Mouse (Mus musculus): ENCODE results near the gene Rap1gap. TPM values are rescaled to one million over a fixed set of nuclear protein-coding genes. Genes with fewer than 3 reads are reported as not detected.

The Rap1gap gene
- polyA plus RNA-seq, 1 experiment = 1.3 TPM

DNA sequence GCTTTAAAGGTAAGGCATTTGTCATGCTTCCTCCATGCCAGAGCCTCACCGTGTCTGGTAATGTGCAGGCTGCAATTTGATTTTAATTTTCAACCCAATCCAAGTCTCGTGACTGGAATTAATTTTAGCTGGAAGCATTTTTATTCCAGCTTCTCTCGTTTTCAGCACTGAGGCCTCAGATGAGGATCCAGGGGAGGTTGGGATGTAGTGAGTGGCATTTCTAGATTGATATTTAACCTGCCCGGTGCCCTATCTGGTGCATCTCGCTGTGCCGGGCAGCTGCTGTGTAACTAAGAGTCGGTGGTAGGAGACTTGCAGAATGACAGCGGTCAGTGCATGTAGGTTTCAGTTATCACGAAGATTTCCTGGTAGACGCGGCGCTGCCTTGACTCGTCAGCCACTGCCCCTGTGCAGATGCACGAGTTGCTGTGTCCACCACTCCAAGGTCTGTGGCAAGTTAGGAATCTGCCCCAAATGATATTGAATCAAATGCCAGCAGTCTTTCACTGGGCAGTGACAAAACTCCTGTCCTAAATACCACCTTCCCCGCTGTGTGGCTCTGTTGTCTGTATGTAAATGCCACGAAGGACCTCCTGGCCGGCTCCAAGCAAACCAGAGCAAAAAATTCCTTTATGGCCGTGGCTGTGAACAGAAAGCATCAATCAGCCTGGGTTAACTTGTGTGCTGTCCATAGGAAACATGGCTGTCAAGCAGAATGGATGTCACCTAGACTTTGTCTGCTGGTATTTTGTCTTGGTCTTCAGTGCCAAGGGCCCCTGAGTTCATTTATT, 9.1 kb upstream of the Rap1gap start:
- Histone ChIP-seq H3K27me3 (ENCODE audit: control insufficient read depth, insufficient read depth, insufficient read length) (no peaks in the 10 kb centered on the region), H3K79me3 (ENCODE audit: low read depth) (no peaks in the 10 kb centered on the region), H3ac (ENCODE audit: control insufficient read depth, insufficient read length, low read depth) (no peak overlapping the region), H3K36me3 (ENCODE audit: control insufficient read depth, insufficient read depth) (peaks cover 46% of the 10 kb centered on the region), H3K79me2 (ENCODE audit: control insufficient read depth, insufficient read depth) (no peaks in the 10 kb centered on the region), H3K4me3 (ENCODE audit: insufficient read depth, poor library complexity, severe bottlenecking) (no peak overlapping the region)
- TF ChIP-seq USF1 (IDR thresholded peaks at IDR 0.05; ENCODE audit: low read depth) (no peak), FOSL1 (IDR thresholded peaks at IDR 0.05; ENCODE audit: insufficient read depth, low read length, poor library complexity, severe bottlenecking) (no peak), MYOG (IDR thresholded peaks at IDR 0.05; ENCODE audit: control insufficient read depth, extremely low read depth, insufficient read length) (no peak), CTCF (IDR thresholded peaks at IDR 0.05; ENCODE audit: control insufficient read depth, insufficient read depth, insufficient read length) (no peak), CEBPB (IDR thresholded peaks at IDR 0.05; ENCODE audit: low read depth) (no peak), MYOD1 (IDR thresholded peaks at IDR 0.05; ENCODE audit: control insufficient read depth, insufficient read length, low read depth) (no peak), MAX (IDR thresholded peaks at IDR 0.05) (no peak)

DNA sequence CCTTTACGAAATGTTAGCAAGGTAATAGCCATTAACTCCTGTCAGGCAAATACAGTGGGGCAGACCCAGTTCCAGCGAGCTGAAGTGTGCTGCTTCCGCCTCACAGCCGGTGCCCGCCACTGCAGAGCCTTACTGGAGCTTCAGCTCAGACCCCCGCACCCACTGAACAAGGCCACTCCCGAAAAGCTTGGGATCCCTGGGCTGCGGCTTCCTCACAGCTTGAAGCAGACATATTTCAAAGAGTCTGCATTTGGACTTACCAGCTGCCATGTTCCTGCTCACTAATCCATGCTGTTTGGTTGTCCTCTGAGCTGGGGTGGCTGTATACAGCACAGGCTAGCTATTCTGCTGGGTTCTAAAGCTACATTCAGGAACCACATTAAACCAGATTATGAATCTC, 6.9 kb upstream of the Rap1gap start:
- Histone ChIP-seq H3K4me3 (ENCODE audit: insufficient read depth, poor library complexity, severe bottlenecking) (no peak overlapping the region), H3K36me3 (ENCODE audit: control insufficient read depth, insufficient read depth) (peaks cover 25% of the 10 kb centered on the region), H3K79me3 (ENCODE audit: low read depth) (no peaks in the 10 kb centered on the region), H3ac (ENCODE audit: control insufficient read depth, insufficient read length, low read depth) (no peak overlapping the region), H3K79me2 (ENCODE audit: control insufficient read depth, insufficient read depth) (no peaks in the 10 kb centered on the region), H3K27me3 (ENCODE audit: control insufficient read depth, insufficient read depth, insufficient read length) (no peaks in the 10 kb centered on the region)
- no peak for TF ChIP-seq CTCF (IDR thresholded peaks at IDR 0.05; ENCODE audit: control insufficient read depth, insufficient read depth, insufficient read length)
- TF ChIP-seq MYOD1 (IDR thresholded peaks at IDR 0.05; ENCODE audit: control insufficient read depth, insufficient read length, low read depth) = no peak
- no peak for TF ChIP-seq USF1 (IDR thresholded peaks at IDR 0.05; ENCODE audit: low read depth)
- no peak for TF ChIP-seq MYOG (IDR thresholded peaks at IDR 0.05; ENCODE audit: control insufficient read depth, extremely low read depth, insufficient read length)
- no peak for TF ChIP-seq MAX (IDR thresholded peaks at IDR 0.05)
- TF ChIP-seq CEBPB (IDR thresholded peaks at IDR 0.05; ENCODE audit: low read depth) = no peak
- TF ChIP-seq FOSL1 (IDR thresholded peaks at IDR 0.05; ENCODE audit: insufficient read depth, low read length, poor library complexity, severe bottlenecking) = no peak

DNA sequence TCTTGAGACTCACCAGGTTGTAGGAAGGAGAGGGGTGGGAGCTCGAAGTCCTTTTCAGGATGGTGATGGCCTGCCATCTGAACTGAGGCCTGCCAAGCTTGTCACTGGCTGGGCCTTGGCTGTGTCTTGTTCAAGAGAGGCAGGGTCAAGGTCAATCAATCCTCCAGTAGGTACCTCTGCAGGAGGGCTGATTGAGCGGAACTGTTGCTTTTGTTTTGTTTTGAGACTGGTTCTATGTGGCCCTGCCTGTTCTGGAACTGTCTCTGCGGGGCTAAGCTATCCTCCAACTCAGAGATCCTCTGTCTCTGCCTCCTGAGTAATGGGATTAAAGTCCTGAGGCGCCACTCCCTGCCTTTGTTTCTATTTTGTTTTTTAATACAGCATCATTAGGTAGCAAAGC, 5.0 kb upstream of the Rap1gap start:
- no peak overlapping the region for H3K4me3 ChIP-seq (ENCODE audit: insufficient read depth, poor library complexity, severe bottlenecking)

DNA sequence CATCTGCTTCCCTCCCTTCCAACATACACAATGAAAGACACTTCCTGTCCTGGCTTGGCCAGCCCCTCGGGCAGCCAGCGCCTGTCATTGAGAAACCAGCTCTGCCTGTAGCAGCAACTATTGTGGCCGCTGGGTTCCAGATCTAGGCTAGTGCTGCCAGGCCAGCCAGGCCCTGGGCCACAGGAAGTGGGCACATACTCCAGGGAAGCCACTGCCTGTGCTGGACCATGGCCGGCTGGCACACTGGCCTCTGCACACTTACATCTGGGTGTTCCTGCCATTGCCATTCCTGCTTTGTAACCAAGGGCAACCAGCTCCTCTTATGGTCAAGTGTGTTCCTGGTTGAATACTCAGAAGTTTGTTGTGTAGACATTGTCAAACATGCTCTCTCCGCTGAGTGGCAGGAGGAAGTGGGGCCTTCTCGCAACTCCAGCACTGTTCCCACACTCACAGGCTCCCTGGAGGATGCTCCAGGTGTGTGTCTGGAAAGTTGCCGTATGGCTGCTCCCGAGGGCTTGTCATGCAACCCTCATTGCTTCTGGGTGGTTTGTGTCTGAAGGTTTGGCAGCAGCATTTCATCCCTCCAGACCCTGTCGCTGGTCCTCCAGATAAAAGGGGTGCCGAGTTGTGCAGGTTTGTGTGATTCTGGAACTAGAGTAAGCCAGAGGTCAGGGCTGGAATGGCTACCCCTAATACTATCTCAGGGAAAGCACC, 4.0 kb upstream of the Rap1gap start:
- Histone ChIP-seq H3K79me3 (ENCODE audit: low read depth) (no peaks in the 10 kb centered on the region), H3ac (ENCODE audit: control insufficient read depth, insufficient read length, low read depth) (no peak overlapping the region), H3K27me3 (ENCODE audit: control insufficient read depth, insufficient read depth, insufficient read length) (peaks cover 15% of the 10 kb centered on the region), H3K4me3 (ENCODE audit: insufficient read depth, poor library complexity, severe bottlenecking) (no peak overlapping the region), H3K36me3 (ENCODE audit: control insufficient read depth, insufficient read depth) (peaks cover 8% of the 10 kb centered on the region), H3K79me2 (ENCODE audit: control insufficient read depth, insufficient read depth) (no peaks in the 10 kb centered on the region)
- TF ChIP-seq MAX (IDR thresholded peaks at IDR 0.05) = no peak
- TF ChIP-seq FOSL1 (IDR thresholded peaks at IDR 0.05; ENCODE audit: insufficient read depth, low read length, poor library complexity, severe bottlenecking) = no peak
- TF ChIP-seq USF1 (IDR thresholded peaks at IDR 0.05; ENCODE audit: low read depth) = no peak
- TF ChIP-seq CTCF (IDR thresholded peaks at IDR 0.05; ENCODE audit: control insufficient read depth, insufficient read depth, insufficient read length) = no peak
- TF ChIP-seq MYOG (IDR thresholded peaks at IDR 0.05; ENCODE audit: control insufficient read depth, extremely low read depth, insufficient read length) = no peak
- TF ChIP-seq MYOD1 (IDR thresholded peaks at IDR 0.05; ENCODE audit: control insufficient read depth, insufficient read length, low read depth) = no peak
- no peak for TF ChIP-seq CEBPB (IDR thresholded peaks at IDR 0.05; ENCODE audit: low read depth)

More for the DNA sequence above, 5.0 kb upstream of the Rap1gap start:
- H3K27me3 ChIP-seq (ENCODE audit: control insufficient read depth, insufficient read depth, insufficient read length) = peaks cover 6% of the 10 kb centered on the region
- H3K79me2 ChIP-seq (ENCODE audit: control insufficient read depth, insufficient read depth) = no peaks in the 10 kb centered on the region
- H3K79me3 ChIP-seq (ENCODE audit: low read depth) = no peaks in the 10 kb centered on the region
- H3K36me3 ChIP-seq (ENCODE audit: control insufficient read depth, insufficient read depth) = peaks cover 14% of the 10 kb centered on the region
- no peak overlapping the region for H3ac ChIP-seq (ENCODE audit: control insufficient read depth, insufficient read length, low read depth)
- no peak for TF ChIP-seq USF1 (IDR thresholded peaks at IDR 0.05; ENCODE audit: low read depth)
- no peak for TF ChIP-seq CTCF (IDR thresholded peaks at IDR 0.05; ENCODE audit: control insufficient read depth, insufficient read depth, insufficient read length)
- TF ChIP-seq FOSL1 (IDR thresholded peaks at IDR 0.05; ENCODE audit: insufficient read depth, low read length, poor library complexity, severe bottlenecking) = no peak
- TF ChIP-seq CEBPB (IDR thresholded peaks at IDR 0.05; ENCODE audit: low read depth) = no peak
- no peak for TF ChIP-seq MYOG (IDR thresholded peaks at IDR 0.05; ENCODE audit: control insufficient read depth, extremely low read depth, insufficient read length)
- no peak for TF ChIP-seq MAX (IDR thresholded peaks at IDR 0.05)
- TF ChIP-seq MYOD1 (IDR thresholded peaks at IDR 0.05; ENCODE audit: control insufficient read depth, insufficient read length, low read depth) = no peak

DNA sequence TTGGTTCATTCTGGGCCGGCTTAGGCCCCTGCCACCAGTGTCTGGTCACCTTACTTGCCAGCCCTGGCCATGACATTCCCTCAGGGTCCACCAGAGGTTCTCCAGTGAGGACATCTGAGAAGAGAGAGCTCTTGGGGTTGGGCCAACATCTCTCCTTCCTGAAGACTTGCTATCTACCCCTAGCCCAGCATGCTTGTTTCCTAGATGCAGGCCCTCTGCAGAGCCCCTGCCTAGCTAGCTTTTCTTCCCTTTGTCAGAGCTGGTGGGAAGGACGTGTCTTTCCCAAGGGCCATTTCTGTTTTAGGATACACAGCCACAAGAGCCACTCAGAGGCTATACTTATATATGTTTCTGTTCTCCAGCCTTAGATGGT, 3.5 kb upstream of the Rap1gap start:
- peaks cover 15% of the 10 kb centered on the region for H3K27me3 ChIP-seq (ENCODE audit: control insufficient read depth, insufficient read depth, insufficient read length)
- no peak overlapping the region for H3ac ChIP-seq (ENCODE audit: control insufficient read depth, insufficient read length, low read depth)
- no peak for TF ChIP-seq MYOD1 (IDR thresholded peaks at IDR 0.05; ENCODE audit: control insufficient read depth, insufficient read length, low read depth)
- no peak for TF ChIP-seq MAX (IDR thresholded peaks at IDR 0.05)
- TF ChIP-seq CEBPB (IDR thresholded peaks at IDR 0.05; ENCODE audit: low read depth) = no peak
- TF ChIP-seq CTCF (IDR thresholded peaks at IDR 0.05; ENCODE audit: control insufficient read depth, insufficient read depth, insufficient read length) = no peak
- TF ChIP-seq FOSL1 (IDR thresholded peaks at IDR 0.05; ENCODE audit: insufficient read depth, low read length, poor library complexity, severe bottlenecking) = no peak
- TF ChIP-seq MYOG (IDR thresholded peaks at IDR 0.05; ENCODE audit: control insufficient read depth, extremely low read depth, insufficient read length) = no peak
- TF ChIP-seq USF1 (IDR thresholded peaks at IDR 0.05; ENCODE audit: low read depth) = no peak
- H3K36me3 ChIP-seq (ENCODE audit: control insufficient read depth, insufficient read depth) = peaks cover 8% of the 10 kb centered on the region
- H3K79me3 ChIP-seq (ENCODE audit: low read depth) = no peaks in the 10 kb centered on the region
- H3K4me3 ChIP-seq (ENCODE audit: insufficient read depth, poor library complexity, severe bottlenecking) = no peak overlapping the region
- H3K79me2 ChIP-seq (ENCODE audit: control insufficient read depth, insufficient read depth) = no peaks in the 10 kb centered on the region

Data from C2C12 (cell line).